Mouse (Mus musculus): ENCODE data around the gene Cerk.

GRCm38 (mm10) chr15:86234517-86235441 is 48.8 kb upstream of the Cerk start:
- TF ChIP-seq CTCF (IDR thresholded peaks at IDR 0.05; ENCODE audit: control insufficient read depth, insufficient read depth, low read length) (no peak), POLR2A (IDR thresholded peaks at IDR 0.05; ENCODE audit: borderline replicate concordance, control insufficient read depth, low read depth, low read length) (no peak)

Data from bone marrow, adult 2 months (tissue).